Mouse (Mus musculus): ENCODE results near the gene Ptprn2. TPM values are rescaled to one million over a fixed set of nuclear protein-coding genes. Genes with fewer than 3 reads are reported as not detected.

The Ptprn2 gene
- total RNA-seq, 2 experiments from 2014 or later = not detected

DNA sequence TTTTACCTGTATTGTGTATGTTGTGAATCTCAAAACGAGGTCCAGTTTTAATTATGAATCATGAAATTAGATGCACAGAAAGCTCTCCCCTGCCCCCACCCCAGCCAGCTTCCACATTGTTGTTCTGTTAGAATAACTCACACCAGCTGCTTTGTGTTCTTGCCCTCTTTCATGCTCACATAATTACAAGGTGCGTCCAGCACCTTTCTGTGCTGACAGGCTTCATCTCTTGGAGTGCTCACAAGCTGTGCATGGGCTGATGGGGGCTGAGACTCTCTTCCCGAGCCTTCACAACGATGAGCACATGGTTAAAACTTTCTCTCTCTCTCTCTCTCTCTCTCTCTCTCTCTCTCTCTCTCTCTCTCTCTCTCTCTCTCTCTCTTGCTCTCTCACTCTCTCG is 746.3 kb downstream of the Ptprn2 start:
- DNase-seq = no peak
- no peak for TF ChIP-seq CTCF (IDR thresholded peaks at IDR 0.05)

GRCm38 (mm10) chr12:117235114-117235513 is 749.6 kb downstream of the Ptprn2 start:
- Histone ChIP-seq H3K27ac (no peak overlapping the region), H3K4me3 (no peak overlapping the region)
- no peak for TF ChIP-seq CTCF (IDR thresholded peaks at IDR 0.05)
- intact Hi-C loops (cut with DNase I) = no loop called here
- DNase-seq = no peak

More for the DNA sequence above, 746.3 kb downstream of the Ptprn2 start:
- H3K4me3 ChIP-seq = no peak overlapping the region
- no peak overlapping the region for H3K27ac ChIP-seq
- intact Hi-C loops (cut with DNase I) = no loop called here

- no peak overlapping the region for H3K27ac ChIP-seq
- DNase-seq = no peak
- no peak overlapping the region for H3K4me3 ChIP-seq
- no peak for TF ChIP-seq CTCF (IDR thresholded peaks at IDR 0.05)
- intact Hi-C loops (cut with DNase I) = no loop called here
Observed at GRCm38 (mm10) chr12:117236020-117236734, 750.7 kb downstream of the Ptprn2 start.

- intact Hi-C loops (cut with DNase I) = no loop called here
- TF ChIP-seq CTCF (IDR thresholded peaks at IDR 0.05) = no peak
- DNase-seq = no peak
- Histone ChIP-seq H3K27ac (no peak overlapping the region), H3K4me3 (no peak overlapping the region)
Observed at GRCm38 (mm10) chr12:117236981-117237380, 751.5 kb downstream of the Ptprn2 start.

- intact Hi-C loops (cut with DNase I) = no loop called here
- no peak for DNase-seq
- no peak for TF ChIP-seq CTCF (IDR thresholded peaks at IDR 0.05)
- H3K27ac ChIP-seq = no peak overlapping the region
- no peak overlapping the region for H3K4me3 ChIP-seq
Observed at GRCm38 (mm10) chr12:117239927-117240715, 754.6 kb downstream of the Ptprn2 start.

DNA sequence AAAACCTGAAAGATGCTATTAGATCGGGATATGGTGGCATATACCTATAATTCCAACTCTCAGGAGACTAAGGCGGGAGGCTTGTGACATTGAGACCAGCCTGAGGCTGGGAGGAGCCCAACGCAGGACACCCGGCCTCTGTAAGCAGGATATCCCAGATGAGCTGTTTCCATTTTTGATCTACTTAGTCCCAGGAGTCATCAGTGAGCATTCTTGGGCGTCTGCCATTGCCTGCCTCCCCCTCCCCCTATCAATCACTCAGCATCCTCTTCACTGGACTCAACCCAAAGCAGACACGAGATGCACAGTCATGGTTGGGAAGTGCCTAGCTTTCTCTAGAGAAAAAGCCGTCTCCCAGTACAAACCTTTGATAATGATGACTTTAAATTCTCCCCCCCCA is 756.7 kb downstream of the Ptprn2 start:
- intact Hi-C loops (cut with DNase I) = no loop called here
- no peak for TF ChIP-seq CTCF (IDR thresholded peaks at IDR 0.05)
- no peak for DNase-seq
- H3K4me3 ChIP-seq = no peak overlapping the region
- H3K27ac ChIP-seq = no peak overlapping the region

DNA sequence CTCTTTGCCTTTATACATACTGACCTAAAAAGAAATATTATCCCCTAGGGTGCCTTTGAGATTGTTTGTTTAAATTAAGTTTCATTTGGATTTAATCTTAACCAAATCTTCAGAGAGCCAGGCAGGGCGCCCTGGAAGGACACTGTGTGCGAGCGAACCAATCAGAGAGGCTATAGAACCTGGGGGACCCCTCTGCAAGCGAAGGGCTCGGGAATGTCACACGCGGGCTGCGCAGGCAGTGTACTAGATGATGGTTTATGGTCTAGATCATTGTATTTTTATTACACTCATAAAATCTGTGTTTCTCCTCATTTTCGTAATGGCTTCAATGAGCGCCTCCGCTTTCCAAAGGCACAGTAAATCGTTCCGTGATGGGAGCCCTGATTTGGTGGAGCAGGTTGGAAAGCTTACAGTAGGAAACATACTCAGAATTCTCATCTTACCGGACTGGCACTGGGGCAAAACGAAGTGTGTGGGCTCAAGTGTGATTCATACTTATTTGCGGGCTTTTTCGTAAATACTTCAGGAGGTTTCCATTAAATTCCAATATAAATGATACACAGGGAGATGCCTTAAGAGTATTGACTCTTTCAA is 760.5 kb downstream of the Ptprn2 start:
- DNase-seq = no peak
- Histone ChIP-seq H3K4me3 (no peak overlapping the region), H3K27ac (no peak overlapping the region)
- no peak for TF ChIP-seq CTCF (IDR thresholded peaks at IDR 0.05)
- intact Hi-C loops (cut with DNase I) = no loop called here

- TF ChIP-seq CTCF (IDR thresholded peaks at IDR 0.05) = no peak
- Histone ChIP-seq H3K27ac (no peak overlapping the region), H3K4me3 (no peak overlapping the region)
- intact Hi-C loops (cut with DNase I) = no loop called here
- no peak for DNase-seq
Observed at GRCm38 (mm10) chr12:117250465-117250864, 764.9 kb downstream of the Ptprn2 start.

GRCm38 (mm10) chr12:117251663-117252425 is 766.3 kb downstream of the Ptprn2 start:
- no peak for DNase-seq
- no peak for TF ChIP-seq CTCF (IDR thresholded peaks at IDR 0.05)
- Histone ChIP-seq H3K27ac (no peak overlapping the region), H3K4me3 (no peak overlapping the region)
- intact Hi-C loops (cut with DNase I) = no loop called here

DNA sequence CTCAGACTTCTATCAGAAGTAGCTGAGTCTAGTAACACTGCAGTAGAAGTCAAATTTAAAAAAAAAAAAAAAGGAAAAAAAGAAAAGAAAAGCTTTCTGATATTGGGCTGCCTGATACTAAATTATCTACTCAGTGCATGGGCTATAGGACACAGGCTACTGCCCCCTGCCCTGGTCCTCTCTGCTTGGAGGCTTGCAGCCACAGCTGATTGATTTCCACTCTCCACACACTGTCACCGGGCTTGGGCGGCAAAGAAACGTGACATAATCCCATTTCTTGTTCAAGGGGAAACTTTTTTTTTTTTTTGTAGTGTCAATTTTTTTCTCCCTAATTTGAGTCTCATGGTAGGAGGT is 766.9 kb downstream of the Ptprn2 start:
- Histone ChIP-seq H3K27ac (no peak overlapping the region), H3K4me3 (no peak overlapping the region)
- TF ChIP-seq CTCF (IDR thresholded peaks at IDR 0.05) = no peak
- DNase-seq = no peak
- intact Hi-C loops (cut with DNase I) = no loop called here

DNA sequence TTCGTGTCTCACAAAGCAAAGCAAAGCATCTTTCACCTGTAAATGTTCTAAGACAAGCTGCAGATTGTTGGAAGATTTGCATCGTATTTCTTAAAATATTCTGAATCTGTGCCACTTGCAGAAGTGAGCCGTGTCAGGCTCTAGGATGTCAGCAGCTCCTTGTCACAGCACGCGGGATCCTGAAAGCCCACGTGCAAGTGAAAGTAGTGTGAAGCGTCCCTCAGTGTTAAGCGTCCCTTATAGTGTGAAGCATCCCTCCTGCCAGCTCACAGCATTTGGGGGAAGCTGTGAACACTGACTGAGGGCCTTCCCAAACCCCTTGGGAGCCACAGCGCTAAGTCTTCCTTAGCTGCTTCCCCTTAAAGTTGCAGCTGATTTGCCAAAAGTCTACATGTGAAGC is 768.8 kb downstream of the Ptprn2 start:
- no peak for DNase-seq

GRCm38 (mm10) chr12:117255325-117255724 is 769.8 kb downstream of the Ptprn2 start:
- no peak for DNase-seq
- no peak overlapping the region for H3K27ac ChIP-seq
- no peak for TF ChIP-seq CTCF (IDR thresholded peaks at IDR 0.05)
- H3K4me3 ChIP-seq = no peak overlapping the region
- intact Hi-C loops (cut with DNase I) = no loop called here

More for the DNA sequence above, 768.8 kb downstream of the Ptprn2 start:
- Histone ChIP-seq H3K4me3 (no peak overlapping the region), H3K27ac (no peak overlapping the region)
- no peak for TF ChIP-seq CTCF (IDR thresholded peaks at IDR 0.05)
- intact Hi-C loops (cut with DNase I) = no loop called here

All from gastrocnemius, adult 2 months (tissue).